Mouse (Mus musculus): ENCODE data around the gene Prickle2.

Prickle2 gene

GRCm38 (mm10) chr6:92584026-92584425 lies 121.9 kb downstream of the Prickle2 start:
- 48% methylated on average over 1 of the region's 1 CpGs for WGBS

GRCm38 (mm10) chr6:92575227-92575626 lies 130.7 kb downstream of the Prickle2 start:
- 49% methylated on average over 4 of the region's 4 CpGs for WGBS

DNA sequence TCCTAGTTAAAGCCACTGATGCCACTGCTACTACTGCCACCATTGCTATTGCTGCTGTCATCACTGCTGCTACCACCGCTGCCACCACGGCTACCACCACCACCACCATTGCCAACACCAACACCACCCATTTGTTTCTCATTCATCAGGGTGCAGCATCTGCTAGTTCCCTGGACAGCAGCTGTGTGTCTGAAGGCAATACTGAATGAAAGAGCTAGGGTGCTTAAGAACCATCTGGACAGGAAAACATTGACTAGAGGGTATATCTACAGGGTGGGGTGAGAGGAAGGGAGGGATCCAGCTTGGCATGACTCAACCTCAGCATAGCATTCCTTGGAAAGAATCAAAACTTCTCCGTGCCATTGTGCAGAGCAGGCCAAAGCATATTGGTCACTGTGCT lies 133.8 kb downstream of the Prickle2 start:
- 51% methylated on average over 3 of the region's 3 CpGs for WGBS

GRCm38 (mm10) chr6:92570090-92570489 lies 135.9 kb downstream of the Prickle2 start:
- WGBS = 32% methylated on average over 7 of the region's 7 CpGs

GRCm38 (mm10) chr6:92569283-92569682 lies 136.7 kb downstream of the Prickle2 start:
- WGBS = 33% methylated on average over 4 of the region's 4 CpGs

- 92% methylated on average over 1 of the region's 1 CpGs for WGBS
Measured at GRCm38 (mm10) chr6:92559261-92559660, 146.7 kb downstream of the Prickle2 start.

DNA sequence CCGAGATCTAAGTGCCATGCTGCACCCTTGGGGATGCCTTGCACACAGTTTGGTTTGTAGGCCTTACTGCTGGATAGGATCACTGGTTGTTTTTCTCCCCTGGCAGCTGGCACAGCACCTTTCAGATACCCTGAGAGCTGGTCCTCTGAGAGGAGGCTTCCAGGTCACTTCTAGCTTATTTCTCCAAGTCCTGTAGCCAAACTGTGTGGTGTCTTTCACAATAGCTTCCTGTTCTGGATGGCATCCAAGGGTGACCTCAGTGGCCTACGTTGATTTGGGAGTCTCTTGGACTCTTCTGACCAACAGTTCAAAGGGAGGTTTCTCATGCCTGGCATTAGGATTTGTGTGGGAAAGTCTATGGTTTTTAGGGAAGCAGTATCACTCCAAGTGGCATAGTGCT lies 150.3 kb downstream of the Prickle2 start:
- WGBS = 53% methylated on average over 2 of the region's 2 CpGs

DNA sequence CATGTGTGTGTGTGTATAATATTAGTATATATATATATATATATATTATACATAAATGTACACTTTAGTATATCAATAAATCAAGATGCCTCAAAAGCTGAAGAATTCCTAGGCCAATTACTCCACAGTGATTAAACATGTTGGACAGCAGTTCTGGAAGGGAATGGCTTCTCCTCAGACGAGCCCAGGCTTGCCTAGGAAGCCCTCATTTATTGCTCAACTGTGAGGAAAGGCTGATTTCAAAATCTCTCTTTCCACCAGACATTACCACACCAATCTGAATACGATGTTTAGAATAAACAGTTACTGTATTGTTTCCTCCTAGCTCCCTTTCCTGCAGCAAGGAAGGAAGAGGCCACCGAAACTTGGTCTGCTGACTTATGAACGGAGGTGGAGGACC lies 152.9 kb downstream of the Prickle2 start:
- WGBS = 67% methylated on average over 4 of the region's 4 CpGs

DNA sequence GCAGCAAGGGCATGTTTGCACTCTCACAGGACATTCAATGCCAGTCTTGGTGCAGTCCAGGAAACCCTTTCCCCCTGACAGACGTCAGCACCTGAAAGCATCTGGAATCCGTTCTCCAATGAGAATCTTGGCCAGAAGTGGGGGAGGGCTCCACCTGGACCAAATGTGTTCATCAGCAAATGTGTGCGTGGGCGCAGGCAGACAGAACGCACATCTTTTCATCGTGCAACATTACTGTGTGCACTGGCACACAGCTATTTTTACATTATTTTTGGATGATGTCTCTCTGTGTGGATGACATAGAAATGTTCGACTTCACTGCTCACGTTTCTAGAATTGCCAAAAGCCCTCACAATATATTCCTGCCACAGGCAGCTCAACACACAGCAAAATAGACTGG lies 156.7 kb downstream of the Prickle2 start:
- 47% methylated on average over 8 of the region's 8 CpGs for WGBS

- 84% methylated on average over 2 of the region's 2 CpGs for WGBS
Measured at GRCm38 (mm10) chr6:92545204-92545603, 160.8 kb downstream of the Prickle2 start.

GRCm38 (mm10) chr6:92543825-92544224 lies 162.1 kb downstream of the Prickle2 start:
- 66% methylated on average over 4 of the region's 4 CpGs for WGBS

- 57% methylated on average over 5 of the region's 5 CpGs for WGBS
Measured at GRCm38 (mm10) chr6:92542402-92543101, 163.4 kb downstream of the Prickle2 start.

DNA sequence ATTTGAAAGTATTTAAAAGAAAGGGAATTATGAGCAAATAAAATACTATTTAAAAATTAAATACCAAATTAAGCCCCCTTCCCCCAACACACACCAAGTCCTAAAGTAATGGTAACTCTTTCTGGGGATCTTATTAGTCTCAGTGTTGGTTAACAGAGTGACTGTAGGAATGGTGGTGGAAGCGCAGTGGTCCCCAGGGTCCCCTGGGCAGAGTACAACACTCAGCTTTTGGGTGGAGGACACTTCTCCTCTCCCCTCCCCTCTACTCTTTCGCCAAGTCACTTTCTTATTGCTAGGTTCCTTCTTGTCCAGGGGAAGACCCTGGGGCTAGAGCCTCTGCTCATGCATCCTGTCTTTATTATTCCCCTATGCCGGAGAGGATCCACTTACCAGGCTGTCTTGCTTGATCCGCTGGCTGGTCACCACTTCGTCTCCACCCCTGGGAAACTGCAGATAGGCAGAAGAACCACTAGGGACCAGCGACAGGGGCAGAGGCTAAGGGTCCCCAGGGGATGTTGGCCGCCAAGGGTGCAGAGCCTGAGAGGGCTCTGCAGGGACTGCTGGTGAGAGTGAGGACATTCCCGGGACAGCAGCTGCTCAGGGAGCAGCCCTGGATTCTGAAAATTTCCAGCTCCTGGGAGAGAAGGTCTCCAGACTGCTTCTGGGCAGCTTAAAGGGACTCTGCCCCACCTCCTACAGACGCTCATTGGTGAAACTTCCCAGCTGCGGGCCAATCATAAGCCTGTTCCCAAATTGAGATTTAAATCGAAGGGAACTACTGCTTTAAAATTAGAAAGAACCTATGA lies 171.5 kb downstream of the Prickle2 start:
- WGBS = 11% methylated on average over 11 of the region's 11 CpGs

DNA sequence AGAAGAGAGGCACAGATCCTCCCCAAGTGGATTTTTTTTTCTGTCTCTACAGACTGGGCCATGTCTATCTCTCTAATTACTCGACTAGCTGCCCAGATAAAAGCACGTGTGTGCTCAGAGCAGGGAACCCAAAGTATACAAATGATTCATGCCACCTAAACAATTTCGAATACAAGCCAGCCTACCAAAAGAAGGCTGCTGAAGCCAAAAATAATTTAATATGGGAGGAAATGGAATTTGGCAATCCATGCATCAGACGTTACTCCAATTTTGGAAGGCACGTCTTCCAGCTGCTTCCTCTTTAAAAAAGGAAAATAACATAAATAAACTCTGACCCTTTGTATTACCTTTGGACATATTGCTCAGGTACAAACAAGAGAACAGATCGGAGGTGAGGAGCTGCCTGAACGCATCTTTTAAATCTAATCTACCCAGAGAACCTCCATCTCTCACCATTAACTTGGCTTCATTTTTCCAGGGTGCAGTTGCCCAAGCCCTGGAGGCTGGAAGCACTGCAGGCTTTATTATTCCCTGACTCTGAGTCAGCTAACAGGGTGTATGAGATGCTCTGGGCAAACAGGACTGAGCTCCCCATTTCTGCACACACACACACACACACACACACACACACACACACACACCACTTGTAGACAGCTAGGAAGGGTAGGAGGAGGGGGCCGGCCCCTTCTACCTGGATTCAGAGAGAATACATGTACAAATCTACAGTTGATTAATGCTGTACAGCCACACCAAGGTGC lies 172.5 kb downstream of the Prickle2 start:
- WGBS = 32% methylated on average over 8 of the region's 8 CpGs

DNA sequence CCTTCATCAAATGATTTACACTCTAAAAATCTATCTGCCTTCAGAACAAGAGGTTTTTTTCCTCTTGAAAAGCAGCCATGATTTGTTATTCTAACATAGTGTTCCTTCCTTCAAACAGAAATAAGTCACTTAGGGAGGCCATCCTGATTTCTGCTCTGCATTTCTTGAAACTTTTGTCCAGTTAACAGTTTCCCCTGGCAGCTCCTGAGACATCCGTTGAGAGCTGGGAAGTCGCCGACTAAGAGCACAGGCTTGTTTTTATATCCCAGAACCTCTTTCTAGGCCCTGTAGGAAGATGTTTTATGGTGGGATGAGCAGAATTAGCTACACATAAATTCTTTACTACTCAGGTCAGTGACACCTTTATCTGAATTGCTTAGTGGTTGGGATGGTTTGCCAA lies 173.1 kb downstream of the Prickle2 start:
- 18% methylated on average over 3 of the region's 3 CpGs for WGBS

- WGBS = 15% methylated on average over 6 of the region's 6 CpGs
Measured at GRCm38 (mm10) chr6:92532331-92532730, 173.6 kb downstream of the Prickle2 start.

GRCm38 (mm10) chr6:92526212-92526611 lies 179.7 kb downstream of the Prickle2 start:
- WGBS = 68% methylated on average over 3 of the region's 3 CpGs

DNA sequence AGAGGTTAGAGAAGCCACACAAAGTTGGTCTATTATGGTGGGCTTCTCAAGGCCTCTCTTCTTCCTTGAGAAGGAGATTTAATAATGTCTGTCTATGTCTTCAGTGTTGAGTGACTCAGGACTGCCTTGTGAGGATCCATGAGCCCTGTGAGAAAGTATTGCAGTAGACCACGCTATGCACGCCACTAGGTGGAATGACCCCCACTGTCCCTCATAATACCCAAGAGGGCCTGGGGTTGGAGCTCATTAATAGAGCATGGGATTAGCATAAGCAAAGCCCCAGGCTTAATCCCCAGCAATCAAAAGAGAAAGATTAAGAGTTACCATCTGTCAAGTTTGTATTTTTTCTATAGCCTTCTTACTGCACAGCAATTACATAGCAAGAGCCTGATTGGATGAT lies 180.3 kb downstream of the Prickle2 start:
- 66% methylated on average over 2 of the region's 2 CpGs for WGBS

DNA sequence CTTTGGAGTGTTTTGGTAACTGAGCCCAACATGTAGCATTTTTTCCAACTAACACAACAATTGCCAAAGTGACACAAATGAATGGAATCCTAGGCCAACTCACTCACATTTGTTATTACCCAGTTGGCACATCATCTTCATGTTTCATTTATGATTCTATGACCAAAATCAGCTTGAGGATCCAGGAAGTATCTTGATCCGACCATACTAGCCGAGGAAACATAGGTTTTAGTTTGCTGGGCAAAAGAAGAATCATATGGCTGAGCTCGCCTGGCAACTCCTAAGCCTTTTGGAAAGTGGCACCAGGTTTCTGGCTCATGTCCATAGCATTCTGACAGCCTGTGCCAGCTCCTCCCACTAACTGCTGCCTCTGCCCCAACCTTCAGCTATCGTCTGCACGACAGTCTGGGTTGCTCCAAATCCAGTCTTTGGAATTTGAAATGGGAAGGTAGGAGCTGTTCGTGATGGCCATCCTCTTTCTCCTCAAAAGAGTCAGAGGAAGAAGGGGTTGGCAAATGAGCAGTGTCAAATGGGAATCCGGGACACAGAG lies 184.4 kb downstream of the Prickle2 start:
- 24% methylated on average over 7 of the region's 7 CpGs for WGBS

DNA sequence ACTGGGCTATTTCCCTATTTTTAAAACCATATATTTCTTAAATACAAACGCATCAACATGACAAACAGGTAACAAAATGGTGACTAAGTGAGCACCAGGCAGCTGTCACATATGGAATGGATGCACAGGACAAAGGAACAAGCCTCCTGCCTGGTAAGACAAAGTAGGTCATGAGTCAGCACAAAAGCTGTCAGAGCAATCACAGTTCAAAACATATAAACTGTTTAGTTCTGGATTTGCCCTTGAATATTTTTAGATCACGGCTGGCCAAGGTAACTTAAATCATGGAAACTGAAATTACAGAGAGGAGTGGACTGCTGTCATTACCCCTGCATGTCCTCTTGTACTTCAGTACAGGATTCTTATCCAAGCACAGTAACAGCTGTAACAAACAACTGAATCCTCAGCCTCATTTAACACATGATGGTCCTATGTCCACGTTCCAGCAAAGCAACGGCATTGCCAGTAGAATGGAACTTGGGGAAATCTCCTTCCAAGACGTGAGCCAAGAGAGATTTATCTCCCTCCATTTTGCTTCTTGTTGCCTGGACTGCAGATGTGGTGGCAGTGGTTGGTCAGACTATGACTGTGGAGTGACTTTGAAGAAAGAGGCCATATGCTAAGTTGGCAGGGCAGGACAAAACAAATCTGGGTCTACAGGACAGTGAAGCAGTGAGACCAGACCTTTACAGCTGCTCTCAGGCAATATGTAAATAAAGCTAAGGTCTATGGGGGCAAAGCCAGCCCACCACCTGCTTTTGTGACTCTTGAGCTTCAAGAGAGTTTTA lies 185.7 kb downstream of the Prickle2 start:
- WGBS = 65% methylated on average over 5 of the region's 5 CpGs

- 86% methylated on average over 6 of the region's 6 CpGs for WGBS
Measured at GRCm38 (mm10) chr6:92518438-92518968, 187.5 kb downstream of the Prickle2 start.

All from cerebral cortex, adult 2 months (tissue).